Mouse (Mus musculus): ENCODE data around the gene Tchp.

Gene Tchp

DNA sequence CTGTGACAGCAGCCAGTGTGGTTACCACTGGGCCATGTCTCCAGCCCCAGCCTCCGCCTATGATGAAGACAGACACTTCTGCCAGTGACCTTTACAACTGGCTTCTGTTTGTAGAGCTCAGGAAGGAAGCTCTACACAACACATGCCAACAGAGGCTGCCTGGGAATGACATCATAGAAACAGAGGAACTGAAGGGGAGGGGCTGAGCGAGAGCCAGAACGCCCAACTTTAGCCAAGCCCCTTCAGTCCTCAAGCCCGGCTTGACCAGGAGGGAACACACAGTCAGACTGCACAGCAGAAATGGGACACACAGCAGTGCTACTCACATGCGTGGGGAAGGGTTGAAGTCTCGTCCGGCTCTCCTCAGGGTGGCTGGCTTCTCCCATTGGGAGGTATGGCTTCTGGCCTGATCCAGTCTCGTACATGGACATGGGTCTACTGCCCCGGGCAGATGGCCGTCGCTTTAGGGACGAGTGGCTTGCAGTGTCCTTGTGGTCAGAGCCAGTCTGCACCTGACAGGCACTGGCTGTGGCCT lies 31.2 kb downstream of the Tchp start:
- no peak for DNase-seq (ENCODE audit: low read depth in 2 of 2, low spot score in 2 of 2)

DNA sequence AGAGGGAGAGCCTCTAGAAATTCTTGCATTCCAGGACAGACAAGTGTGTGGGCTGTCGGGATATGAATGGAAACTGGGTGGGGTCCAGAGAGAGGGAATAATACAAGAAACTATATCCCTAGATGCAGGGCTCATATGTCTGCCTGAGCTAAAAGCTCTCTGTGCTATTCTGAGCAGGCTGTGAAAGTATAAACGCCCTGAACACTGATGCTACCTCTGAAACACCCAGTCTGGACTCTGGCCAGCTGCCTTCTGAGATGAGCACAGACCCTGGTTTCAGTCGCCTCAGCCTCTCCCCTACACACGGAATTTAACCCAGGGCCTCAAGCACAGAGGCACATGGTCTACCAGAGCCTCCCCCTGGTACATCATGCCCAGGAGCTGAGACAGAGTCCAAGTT lies 33.0 kb downstream of the Tchp start:
- DNase-seq (ENCODE audit: low read depth in 2 of 2, low spot score in 2 of 2) = no peak

DNA sequence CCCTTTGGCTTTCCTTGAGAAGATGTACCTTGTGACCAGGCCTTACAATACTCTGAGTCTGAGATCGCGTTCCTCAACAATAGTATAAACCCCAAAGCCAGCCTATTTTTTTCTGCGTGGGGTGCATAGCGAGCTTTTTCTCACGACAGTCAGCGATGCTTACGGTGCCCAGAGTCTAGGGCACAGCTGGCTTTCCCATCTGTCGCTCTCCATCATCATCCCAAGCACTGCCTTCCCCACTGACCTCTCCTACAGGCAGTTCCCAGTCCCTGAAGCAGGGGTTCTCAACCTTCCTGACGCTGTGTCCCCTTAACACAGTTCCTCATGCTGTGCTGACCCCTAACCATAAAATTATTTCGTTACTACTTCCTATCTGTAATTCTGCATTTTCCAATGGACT lies 35.0 kb downstream of the Tchp start:
- DNase-seq (ENCODE audit: low read depth in 2 of 2, low spot score in 2 of 2) = no peak

DNA sequence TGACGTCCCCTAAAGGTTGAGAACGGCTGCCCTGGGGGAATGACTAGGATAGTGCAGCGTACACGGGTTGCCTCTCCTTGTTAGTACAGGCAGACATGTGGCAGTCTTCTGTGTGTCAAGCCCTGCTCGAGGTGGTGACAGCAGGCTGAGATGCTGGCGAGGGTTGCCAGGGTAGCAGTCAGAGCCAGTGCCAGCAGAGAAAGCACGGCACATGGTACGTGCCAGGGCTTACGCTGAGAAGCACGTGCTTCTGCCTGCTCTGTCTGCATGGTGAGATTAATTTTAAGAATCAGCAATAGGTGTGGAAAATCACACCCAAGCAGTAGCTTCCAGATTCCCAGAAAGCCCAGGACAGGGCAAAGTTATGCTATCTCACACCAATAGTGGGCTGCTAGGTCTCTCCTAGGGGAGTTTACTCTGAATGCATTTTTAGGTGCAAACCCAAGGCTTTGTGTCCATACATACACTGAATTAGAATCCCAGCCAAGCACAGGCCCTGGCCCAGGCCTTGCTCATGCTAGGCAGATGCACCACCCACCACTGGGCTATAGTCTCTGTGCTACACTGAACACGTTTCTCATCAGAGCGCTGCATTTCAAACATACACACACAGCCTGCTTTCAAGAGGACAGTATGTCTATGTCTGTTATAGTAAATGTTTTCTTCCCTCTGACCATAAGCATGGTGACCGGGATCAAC lies 35.6 kb downstream of the Tchp start:
- no peak for DNase-seq (ENCODE audit: low read depth in 2 of 2, low spot score in 2 of 2)

DNA sequence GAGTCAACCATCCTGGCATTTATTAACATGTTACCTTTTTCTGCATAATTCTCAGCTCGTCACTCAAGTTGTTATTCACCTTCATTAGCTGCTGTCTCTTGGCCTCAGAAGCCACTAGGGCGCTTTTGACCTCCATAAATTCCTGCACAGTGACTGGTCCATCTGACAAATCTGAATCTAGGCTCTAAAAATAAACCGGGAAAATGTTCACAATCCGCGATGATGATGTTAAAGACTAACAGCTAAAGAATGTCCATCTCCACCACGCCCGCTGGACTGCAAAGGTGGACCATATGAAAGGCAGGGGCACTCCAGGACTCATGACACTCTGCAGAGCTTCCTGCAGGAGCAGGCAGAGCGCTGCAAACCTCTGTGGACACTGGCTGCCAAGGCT lies 36.1 kb downstream of the Tchp start:
- no peak for DNase-seq (ENCODE audit: low read depth in 2 of 2, low spot score in 2 of 2)

DNA sequence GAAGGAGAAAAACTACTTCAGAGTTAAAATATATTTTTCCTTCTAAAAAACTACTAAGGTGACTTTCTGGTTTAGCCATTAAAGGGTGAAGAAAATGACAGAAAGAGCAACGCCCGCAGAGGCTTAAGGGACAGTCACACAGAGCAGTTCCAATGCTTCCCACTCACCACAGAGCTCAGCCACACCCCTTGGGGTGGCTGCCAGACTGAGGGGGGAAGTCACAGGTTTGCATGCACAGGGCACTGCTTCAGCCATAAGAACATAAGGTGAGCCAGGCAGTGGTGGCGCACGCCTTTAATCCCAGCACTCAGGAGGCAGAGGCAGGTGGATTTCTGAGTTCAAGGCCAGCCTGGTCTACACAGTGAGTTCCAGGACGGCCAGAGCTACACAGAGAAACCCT lies 38.0 kb downstream of the Tchp start:
- DNase-seq (ENCODE audit: low read depth in 2 of 2, low spot score in 2 of 2) = no peak

DNA sequence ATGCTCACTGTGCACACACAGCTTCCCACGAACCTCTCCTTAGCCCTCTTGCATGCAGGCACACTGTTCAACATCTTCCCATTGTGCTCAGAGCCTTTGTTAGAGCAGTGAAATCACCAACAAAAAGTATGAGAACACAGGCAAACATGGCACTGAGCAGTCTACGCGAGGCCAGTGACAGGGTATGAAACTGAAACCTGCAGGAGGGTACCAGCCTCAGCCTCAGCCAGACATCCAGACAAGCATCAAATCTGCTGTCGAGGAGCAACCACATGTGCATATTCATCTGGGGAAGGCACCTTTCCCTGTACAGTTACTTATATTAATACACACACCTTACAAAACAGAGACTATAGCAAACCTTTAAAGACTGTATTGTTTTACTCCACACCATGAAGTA lies 39.3 kb downstream of the Tchp start:
- DNase-seq (ENCODE audit: low read depth in 2 of 2, low spot score in 2 of 2) = no peak

DNA sequence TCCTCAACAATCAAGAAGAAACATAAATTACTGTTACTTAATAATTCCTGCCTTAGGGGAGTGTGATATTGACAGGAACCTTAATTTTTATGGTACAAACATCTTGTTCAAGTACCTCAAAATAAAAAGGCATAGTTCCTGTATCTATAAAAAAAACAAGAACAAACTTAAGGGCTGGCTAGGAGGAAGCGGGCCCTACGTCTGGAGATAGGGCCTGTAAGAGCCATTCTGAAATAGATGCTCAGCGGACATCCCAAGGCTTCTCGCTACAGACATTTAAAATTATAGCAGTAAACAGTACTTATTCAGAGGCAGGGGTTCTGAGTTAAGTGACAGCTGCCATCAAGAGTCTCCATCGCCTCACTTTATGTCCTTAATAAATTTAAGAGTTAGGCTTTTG lies 40.0 kb downstream of the Tchp start:
- DNase-seq (ENCODE audit: low read depth in 2 of 2, low spot score in 2 of 2) = no peak

DNA sequence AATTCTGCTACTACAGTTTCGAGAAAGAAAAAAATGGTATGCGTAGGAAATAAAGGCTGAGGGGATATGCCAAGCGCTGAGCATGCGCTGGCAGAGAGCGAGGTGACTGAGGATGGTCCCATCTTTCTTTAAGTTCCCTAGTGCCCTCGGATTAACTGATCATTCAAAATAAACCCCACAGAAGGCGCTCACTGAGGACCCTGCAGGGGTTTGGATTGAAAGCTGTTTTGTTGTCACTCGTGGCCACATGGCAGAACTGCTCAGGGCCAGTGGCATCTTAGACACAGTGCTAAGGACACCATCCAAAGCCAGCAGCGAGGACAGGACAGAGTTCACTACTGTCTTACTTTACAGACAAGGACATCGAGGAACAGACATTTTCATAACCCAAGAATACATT lies 42.8 kb downstream of the Tchp start:
- DNase-seq (ENCODE audit: low read depth in 2 of 2, low spot score in 2 of 2) = no peak

DNA sequence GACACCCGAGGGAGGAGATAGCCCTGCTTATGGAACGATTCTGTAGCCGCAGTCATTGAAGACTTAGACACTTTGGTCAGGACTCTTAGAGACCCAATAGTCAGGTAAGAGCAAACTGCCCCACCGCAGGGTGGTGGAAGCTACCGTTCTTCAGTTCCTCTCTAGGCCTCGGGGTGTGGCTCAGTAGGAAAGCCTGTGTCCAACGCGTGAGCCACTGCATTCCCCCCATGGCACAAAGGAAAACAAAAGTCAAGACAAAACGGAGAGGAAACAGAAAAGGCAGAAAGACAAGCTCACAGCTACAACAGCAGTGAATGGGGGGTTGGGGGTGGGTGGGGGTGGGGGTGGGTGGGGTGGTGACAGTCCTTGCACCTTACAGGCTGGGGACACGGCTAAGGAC lies 44.8 kb downstream of the Tchp start:
- DNase-seq (ENCODE audit: low read depth in 2 of 2, low spot score in 2 of 2) = no peak

DNA sequence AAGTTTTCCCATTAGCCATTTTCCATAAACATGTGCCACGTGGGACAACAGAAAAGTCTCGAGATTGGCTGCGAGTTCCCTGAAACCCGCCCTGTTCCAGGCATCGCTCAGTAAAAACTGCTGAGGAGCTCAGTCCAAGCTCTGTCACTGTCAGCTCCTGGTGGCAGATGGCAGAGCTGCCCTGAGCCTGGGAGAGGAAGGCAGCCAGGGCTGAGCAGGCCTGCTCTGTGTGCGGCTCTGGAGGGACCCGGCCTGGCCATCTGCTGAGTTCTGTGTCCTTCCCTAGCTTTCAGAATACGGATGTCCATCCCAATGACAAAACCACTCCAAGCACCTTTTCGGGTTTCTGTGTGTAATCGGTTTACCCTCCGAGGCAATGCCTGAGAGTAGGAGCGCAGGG lies 45.8 kb downstream of the Tchp start:
- no peak for DNase-seq (ENCODE audit: low read depth in 2 of 2, low spot score in 2 of 2)

DNA sequence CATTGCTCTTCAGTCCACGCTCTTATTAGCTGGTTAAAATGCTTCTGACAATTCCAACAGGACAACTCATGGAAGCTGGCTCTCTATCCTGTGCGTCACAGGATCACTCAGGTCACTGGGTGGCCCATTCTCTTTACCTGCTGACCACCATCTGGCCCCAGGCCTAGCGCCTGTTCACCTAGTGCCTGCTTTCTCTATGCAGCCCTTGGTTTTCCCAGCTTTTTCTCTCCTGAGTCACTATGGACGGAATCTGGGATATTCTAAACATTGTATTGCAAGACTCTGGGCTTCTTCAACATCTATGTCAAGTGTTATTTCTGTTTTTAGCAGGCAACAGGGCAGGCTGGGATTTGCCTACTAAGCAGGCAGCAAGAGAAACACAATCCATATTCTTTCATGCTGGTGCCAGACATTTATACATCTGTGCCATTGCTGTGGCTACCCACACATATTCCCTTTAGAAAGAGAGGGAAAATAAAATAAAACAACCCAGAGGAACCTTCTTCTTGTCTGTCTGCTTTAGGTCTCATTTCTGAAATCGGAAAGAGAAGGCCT lies 52.1 kb downstream of the Tchp start:
- no peak for DNase-seq (ENCODE audit: low read depth in 2 of 2, low spot score in 2 of 2)

DNA sequence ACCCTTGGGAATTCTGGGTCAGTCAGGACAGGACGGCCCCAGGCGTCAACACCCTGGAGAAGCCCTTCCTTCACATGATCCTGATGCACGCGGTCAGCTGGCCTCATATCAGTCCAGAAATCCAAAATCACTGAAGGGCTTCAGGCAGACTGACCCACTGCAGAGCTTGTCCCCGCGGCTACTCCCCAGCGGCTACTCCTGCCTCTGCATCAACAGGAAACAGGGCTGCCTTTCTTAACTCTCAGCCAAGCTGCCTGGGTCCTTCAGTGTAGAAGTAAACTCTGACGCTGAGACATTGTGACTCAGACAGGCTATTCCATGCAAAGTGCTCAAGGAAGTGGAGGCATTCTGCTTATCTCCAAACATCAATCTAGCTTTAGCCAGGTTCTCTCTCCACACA lies 54.4 kb downstream of the Tchp start:
- no peak for DNase-seq (ENCODE audit: low read depth in 2 of 2, low spot score in 2 of 2)

DNA sequence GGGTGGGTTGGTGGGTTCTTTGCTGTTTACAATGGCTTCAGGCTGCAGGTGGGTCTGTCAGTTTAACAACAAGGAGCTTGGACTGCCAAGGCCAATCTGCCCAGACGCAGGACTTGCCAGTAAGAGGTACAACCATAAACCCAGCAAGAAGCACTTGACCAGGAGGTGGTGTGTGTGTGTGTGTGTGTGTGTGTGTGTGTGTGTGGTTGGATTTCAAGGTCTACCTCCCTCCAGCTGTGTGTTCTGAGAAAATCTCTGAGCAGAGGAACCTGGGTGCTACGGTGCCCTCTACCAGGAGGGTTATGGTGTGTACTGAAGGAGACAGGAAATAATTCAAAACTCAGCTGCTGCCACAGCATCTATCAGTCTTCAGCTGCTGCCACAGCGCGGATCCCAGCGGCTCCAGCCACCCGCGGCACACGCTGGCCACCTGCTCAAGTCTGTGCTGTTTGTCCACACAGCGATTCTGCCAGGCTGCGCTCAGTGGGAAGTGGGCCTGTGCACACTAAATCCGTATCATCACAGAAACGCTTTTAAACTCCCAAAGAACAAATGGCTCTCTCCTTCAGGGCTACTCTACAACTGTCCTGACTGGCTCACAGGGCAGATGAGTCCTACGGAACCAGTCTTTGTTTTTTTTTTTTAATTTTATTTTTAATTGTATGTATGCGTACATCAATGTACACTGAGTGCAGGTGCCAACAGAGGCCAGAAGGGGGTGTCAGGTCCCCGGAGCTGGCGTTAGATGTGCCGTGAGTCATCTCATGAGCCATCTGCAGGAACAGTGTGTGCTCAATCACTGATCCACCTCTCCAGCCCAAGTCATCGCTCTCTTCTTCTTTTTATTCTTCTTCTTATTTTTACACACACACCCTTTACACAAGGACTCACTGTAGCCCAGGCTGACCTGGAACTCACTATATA lies 57.5 kb downstream of the Tchp start:
- DNase-seq (ENCODE audit: low read depth in 2 of 2, low spot score in 2 of 2) = peak in 1 of 2 experiments; percentile 20

DNA sequence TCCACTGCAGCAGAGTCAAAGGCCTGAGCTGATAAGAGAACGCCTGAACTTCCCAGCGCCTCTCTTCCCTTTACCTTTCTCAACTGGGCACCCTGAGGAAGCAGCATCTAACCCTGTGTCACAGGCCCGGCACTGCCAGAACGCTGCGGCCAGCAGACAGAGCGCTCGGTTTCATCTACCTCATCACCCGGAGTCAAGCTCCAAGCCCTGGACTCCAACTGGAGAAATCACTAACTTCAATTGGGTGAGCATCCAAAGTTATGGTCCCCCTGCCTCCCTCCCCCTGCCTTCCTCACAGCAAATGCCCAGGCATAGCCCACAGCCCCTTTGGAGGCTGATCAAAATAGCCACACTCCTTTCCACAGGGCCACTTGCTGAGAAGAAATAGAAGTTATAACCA lies 59.1 kb downstream of the Tchp start:
- no peak for DNase-seq (ENCODE audit: low read depth in 2 of 2, low spot score in 2 of 2)

DNA sequence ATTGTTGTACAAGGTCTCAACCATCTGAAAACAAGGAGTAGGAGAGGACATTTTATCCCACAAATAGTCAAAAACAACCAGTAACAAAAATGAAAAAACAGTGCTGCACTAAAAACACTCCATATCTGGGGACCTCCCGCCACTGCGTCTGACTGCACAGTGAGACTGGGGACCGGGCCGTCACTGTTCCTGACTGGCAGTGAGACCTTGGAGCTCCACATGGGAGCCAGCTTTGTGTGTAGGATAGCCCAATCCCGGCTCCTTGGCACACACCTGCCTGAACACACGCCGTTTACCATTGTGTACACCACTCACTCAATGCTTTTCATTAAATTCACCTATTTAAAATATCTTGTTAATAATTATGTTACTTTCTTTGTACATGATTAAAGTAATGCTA lies 59.6 kb downstream of the Tchp start:
- DNase-seq (ENCODE audit: low read depth in 2 of 2, low spot score in 2 of 2) = no peak

DNA sequence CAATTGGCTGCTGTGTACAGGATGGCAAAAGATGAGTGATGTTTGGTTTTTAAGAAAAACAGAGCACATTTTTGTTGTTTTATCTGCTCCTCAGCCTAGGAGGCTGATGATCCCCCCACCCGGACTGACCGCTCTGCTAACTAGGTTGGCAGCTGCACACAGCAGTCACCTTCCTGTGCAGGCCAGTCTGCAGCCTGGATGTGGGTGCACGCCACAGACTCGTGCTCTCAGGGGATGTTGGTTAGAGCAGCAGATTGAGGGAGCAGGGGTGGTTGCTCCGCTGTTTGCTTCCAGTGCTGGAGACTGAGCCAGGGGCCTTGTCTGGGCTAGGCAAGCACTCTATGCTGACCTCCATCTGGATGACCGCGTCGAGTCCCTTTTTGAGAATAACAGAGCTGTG lies 62.2 kb downstream of the Tchp start:
- DNase-seq (ENCODE audit: low read depth in 2 of 2, low spot score in 2 of 2) = peak in 1 of 2 experiments; percentile 20

DNA sequence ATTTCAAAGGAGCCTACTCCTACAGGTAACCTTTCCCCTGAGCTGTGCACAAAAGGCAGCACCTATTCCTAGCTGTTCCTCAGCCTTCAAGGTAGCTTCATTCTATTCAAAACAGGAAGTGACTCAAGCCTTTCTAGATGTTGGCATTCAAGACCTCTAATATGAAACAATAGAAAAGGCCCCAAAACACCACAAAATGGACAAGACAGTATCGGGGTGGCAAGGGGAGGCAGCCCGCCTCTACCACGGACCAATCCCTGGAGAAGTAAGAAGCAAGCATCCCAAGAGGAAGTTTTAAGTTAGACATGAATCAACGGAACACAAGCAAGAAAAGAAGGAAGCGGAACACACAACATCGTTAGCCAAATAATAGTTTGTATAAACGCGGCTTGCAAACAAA lies 64.2 kb downstream of the Tchp start:
- peak in 1 of 2 experiments; percentile 8 for DNase-seq (ENCODE audit: low read depth in 2 of 2, low spot score in 2 of 2)

All from CD8-positive naive resting alpha-beta T cell, adult 2 months (primary cell).